Mouse (Mus musculus) stomach, adult 2 months (tissue): ENCODE measurements around the gene Ankrd26. TPM values are rescaled to one million over a fixed set of nuclear protein-coding genes. Genes with fewer than 3 reads are reported as not detected.

Source experiments
- polyA plus RNA-seq: library from polyadenylated mRNA; depleted of rRNA; stranded (reverse); fragments of >200 nt; gene quantifications from 2 replicates; pipeline ENCODE4 v1.2.3, GENCODE M21; 2012; rRNA removed

Ankrd26 gene
- polyA plus RNA-seq, result 0.03 and 0.09 TPM in 2 replicates

GRCm38 (mm10) chr6:118561745-118562609 is at the start of gene Ankrd26:
Gene Ankrd26, minus strand, starts transcription at chr6:118562226.

DNA sequence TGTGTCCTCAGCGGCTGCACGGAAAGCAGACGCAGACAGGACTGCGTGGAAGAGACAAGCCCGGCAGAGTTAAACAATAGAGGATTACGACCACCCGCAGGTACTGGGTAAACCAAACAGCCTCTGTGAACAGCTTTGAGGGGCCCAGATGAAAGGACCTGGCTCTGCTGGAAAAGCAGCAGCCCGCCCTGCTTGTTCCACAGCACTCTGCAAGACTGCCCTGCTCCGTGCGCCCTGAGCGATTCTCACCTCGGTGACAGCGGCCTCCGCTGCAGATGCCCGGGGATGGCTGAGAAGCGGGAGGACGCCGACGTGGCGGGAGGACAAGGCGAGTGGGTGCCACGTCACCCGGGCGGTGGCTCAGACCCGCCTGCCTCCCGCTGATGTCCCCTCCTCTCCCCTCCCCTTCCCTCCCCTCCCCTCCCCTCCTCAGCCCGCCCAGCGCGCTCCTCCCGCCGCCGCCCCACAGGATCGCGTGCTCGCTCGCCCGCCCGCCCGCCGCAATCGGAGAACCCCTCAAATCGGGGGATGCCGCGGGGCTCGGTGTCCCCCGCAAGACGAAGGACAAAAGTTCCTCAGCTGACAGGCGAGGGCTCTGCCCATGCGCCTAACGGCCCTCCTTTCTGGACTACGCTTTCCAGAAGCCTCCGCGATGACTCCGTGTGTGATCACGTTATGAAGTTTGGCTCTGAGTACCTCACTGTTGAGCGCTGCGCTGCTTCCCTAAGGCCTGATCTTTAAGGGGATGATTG is 82.9 kb downstream of the Ankrd26 start, which contains the start of gene Zfp9:
Gene Zfp9 (minus strand): TSS at position 364 of the 752 bp plus-strand sequence.

DNA sequence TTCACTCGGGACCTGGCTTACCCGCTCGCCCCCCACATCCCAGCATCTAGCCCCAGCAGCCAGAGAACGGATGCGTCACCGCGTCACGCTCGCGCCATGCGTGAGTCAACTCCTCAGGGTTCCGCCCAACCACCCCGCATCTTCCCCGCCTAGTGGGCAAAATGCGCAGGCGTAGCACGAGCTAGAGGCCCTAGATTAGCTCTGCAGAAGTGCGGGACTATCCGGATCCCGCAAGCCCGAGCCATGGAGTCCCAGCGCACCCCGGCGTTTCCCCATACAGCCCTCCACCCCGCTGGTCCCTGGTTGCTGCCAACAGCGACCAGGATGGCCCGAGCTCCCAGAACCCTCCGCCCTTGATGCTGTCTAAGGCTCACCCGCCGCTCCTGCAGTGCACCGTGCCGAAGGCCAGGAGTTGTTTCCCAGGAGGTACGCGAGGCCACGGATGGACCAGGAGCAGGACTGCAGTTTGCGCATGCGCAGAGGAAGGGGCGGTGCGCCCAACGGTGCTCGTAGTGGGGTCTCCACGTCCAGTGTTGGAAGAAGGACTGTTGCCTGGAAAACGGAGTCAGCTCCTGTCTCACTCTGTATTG is 106.9 kb downstream of the Ankrd26 start, which contains the start of gene Zfp248:
Gene Zfp248 (minus strand): TSS at position 487 of the 590 bp plus-strand sequence.

Other genes with a start within 250 kb of the Ankrd26 start
- 0.24 and 0.60 TPM in 2 replicates for gene Bms1, start 142.8 kb downstream of the Ankrd26 start, polyA plus RNA-seq
- 0.14 and 0.26 TPM in 2 replicates for gene Zfp248, start 106.7 kb downstream of the Ankrd26 start, polyA plus RNA-seq
- 0.22 and 0.52 TPM in 2 replicates for gene Zfp9, start 82.9 kb downstream of the Ankrd26 start, polyA plus RNA-seq